Comparison of ENCODE assay signal across 10 mouse cellular contexts in the genomic region with DNA sequence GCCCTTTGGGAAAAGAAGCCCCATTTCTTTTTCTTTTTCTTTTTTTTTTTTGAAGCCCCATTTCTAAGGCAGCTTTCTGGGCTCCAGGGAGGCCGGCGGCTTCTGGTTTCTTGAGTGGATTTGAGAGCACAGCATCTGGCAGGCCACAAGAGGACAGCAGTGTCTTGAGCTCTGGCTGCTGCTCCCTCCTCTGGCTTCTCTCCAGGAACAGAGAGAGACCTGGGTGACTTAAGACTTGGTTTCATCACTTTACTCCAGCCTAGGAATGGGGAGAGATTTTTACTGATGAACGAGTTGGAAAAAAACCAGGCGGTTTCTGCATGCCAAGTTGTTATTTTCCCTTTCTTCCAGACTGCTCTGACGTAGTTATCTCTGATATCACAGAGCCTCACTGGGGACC.
A peak's percentile ranks its signal among the peaks of the same experiment; 100 is the strongest.
DNase-seq lines count a peak whose midpoint lies in the region; ATAC-seq and TF ChIP-seq lines count a peak whose summit lies in the region.
"Had no signal": no experiment of that assay in that cellular context is flagged by ENCODE, and none has a peak within 500 bp of the region (broad histone marks: within the 10 kb centered on the region; RNA-seq: fewer than 3 reads in every experiment).

No protein-coding gene starts in this region.

- DNase-seq in forebrain, postnatal 0 days, result peak; percentile 35
- DNase-seq in forebrain, embryonic 11.5 days (ENCODE audit: low spot score), result no peak
- peak; percentile 13 for DNase-seq in ES-CJ7 (ENCODE audit: low read depth, low spot score)
- DNase-seq in fat pad, adult 2 months (ENCODE audit: extremely low read depth, low read depth, low spot score), result peak; percentile 78
- DNase-seq in hindbrain, postnatal 0 days (ENCODE audit: low spot score), result peak; percentile 82
- peak; percentile 14 for DNase-seq in lung, adult 2 months
- DNase-seq in skeletal muscle tissue, adult 2 months (ENCODE audit: low read depth, low spot score), result peak; percentile 86

- WGBS in forebrain, postnatal 0 days, result 49% methylated on average over 5 of the region's 5 CpGs
- 74% methylated on average over 5 of the region's 5 CpGs for WGBS in forebrain, embryonic 11.5 days
- WGBS in hindbrain, postnatal 0 days, result 48% methylated on average over 5 of the region's 5 CpGs
- 28% methylated on average over 5 of the region's 5 CpGs for WGBS in lung, adult 2 months

- ATAC-seq in forebrain, postnatal 0 days, result no peak
- no peak for ATAC-seq in forebrain, embryonic 11.5 days (replicated peaks; ENCODE audit: low FRiP score)
- 0 out of 2 replicates have a peak, but pooled peaks have one; percentile 40 for ATAC-seq in hindbrain, postnatal 0 days
- no peak for ATAC-seq in erythroblast, adult 5-6 weeks (replicated peaks; ENCODE audit: low FRiP score, poor library complexity, severe bottlenecking)

- no peak overlapping the region for H3K4me3 ChIP-seq in forebrain, postnatal 0 days (ENCODE audit: low read depth, low read length)
- H3K4me3 ChIP-seq in forebrain, embryonic 11.5 days (ENCODE audit: low read depth, low read length), result no peak overlapping the region
- no peak overlapping the region for H3K4me3 ChIP-seq in hindbrain, postnatal 0 days (ENCODE audit: low read length)
- no peak overlapping the region for H3K4me3 ChIP-seq in lung, adult 2 months (replicated peaks; ENCODE audit: extremely low read depth, low read depth, low read length)
- H3K4me3 ChIP-seq: heart, embryonic 13.5 days; neural tube, embryonic 13.5 days had no signal

- no peak overlapping the region for H3K4me2 ChIP-seq in forebrain, postnatal 0 days (ENCODE audit: low read depth)
- no peak overlapping the region for H3K4me2 ChIP-seq in forebrain, embryonic 11.5 days (ENCODE audit: low read depth, low read length, severe bottlenecking)
- H3K4me2 ChIP-seq in hindbrain, postnatal 0 days (ENCODE audit: low read depth, low read length), result no peak overlapping the region
- H3K4me2 ChIP-seq: heart, embryonic 13.5 days; neural tube, embryonic 13.5 days had no signal

- no peaks in the 10 kb centered on the region for H3K36me3 ChIP-seq in forebrain, postnatal 0 days (ENCODE audit: insufficient read depth)
- H3K36me3 ChIP-seq in forebrain, embryonic 11.5 days (ENCODE audit: control insufficient read depth, insufficient read depth, low read length), result no peaks in the 10 kb centered on the region
- H3K36me3 ChIP-seq in hindbrain, postnatal 0 days (ENCODE audit: insufficient read depth, low read length), result no peaks in the 10 kb centered on the region
- H3K36me3 ChIP-seq: heart, embryonic 13.5 days; neural tube, embryonic 13.5 days had no signal

- no peaks in the 10 kb centered on the region for H3K4me1 ChIP-seq in forebrain, postnatal 0 days (ENCODE audit: insufficient read depth)
- H3K4me1 ChIP-seq in forebrain, embryonic 11.5 days (replicated peaks; ENCODE audit: control insufficient read depth, insufficient read depth, low read length), result no peaks in the 10 kb centered on the region
- H3K4me1 ChIP-seq in hindbrain, postnatal 0 days (ENCODE audit: insufficient read depth, low read length), result no peaks in the 10 kb centered on the region
- H3K4me1 ChIP-seq in lung, adult 2 months (ENCODE audit: control insufficient read depth, insufficient read depth, low read length), result no peaks in the 10 kb centered on the region; the same call in 1 of the 2 replicates
- H3K4me1 ChIP-seq: neural tube, embryonic 13.5 days had no signal

- no peaks in the 10 kb centered on the region for H3K9me3 ChIP-seq in forebrain, postnatal 0 days (ENCODE audit: low read length)
- H3K9me3 ChIP-seq in forebrain, embryonic 11.5 days (ENCODE audit: control insufficient read depth, low read length), result no peaks in the 10 kb centered on the region
- no peaks in the 10 kb centered on the region for H3K9me3 ChIP-seq in hindbrain, postnatal 0 days (ENCODE audit: low read length)
- H3K9me3 ChIP-seq: heart, embryonic 13.5 days; neural tube, embryonic 13.5 days had no signal

- no peak overlapping the region for H3K9ac ChIP-seq in forebrain, postnatal 0 days
- H3K9ac ChIP-seq in forebrain, embryonic 11.5 days (ENCODE audit: low read length), result no peak overlapping the region
- no peak overlapping the region for H3K9ac ChIP-seq in hindbrain, postnatal 0 days (replicated peaks; ENCODE audit: low read length)
- H3K9ac ChIP-seq: heart, embryonic 13.5 days; neural tube, embryonic 13.5 days had no signal

- H3K27me3 ChIP-seq in forebrain, postnatal 0 days (ENCODE audit: insufficient read depth, low read length), result no peaks in the 10 kb centered on the region
- H3K27me3 ChIP-seq in forebrain, embryonic 11.5 days (ENCODE audit: control insufficient read depth, insufficient read depth, low read length), result no peaks in the 10 kb centered on the region
- H3K27me3 ChIP-seq in hindbrain, postnatal 0 days (ENCODE audit: insufficient read depth, low read length), result no peaks in the 10 kb centered on the region
- H3K27me3 ChIP-seq: neural tube, embryonic 13.5 days had no signal

- TF ChIP-seq POLR2A in lung, adult 2 months (IDR thresholded peaks at IDR 0.05; ENCODE audit: borderline replicate concordance, extremely low read depth, low read depth, low read length), result no peak

- H3K27ac ChIP-seq in forebrain, postnatal 0 days (ENCODE audit: low read depth, low read length), result no peak overlapping the region
- H3K27ac ChIP-seq in forebrain, embryonic 11.5 days (ENCODE audit: low read depth, low read length), result no peak overlapping the region
- no peak overlapping the region for H3K27ac ChIP-seq in hindbrain, postnatal 0 days
- H3K27ac ChIP-seq: heart, embryonic 13.5 days; neural tube, embryonic 13.5 days had no signal

- TF ChIP-seq CTCF in forebrain, postnatal 0 days (IDR thresholded peaks at IDR 0.05; ENCODE audit: low read depth), result peak; percentile 59
- peak; percentile 77 for TF ChIP-seq CTCF in hindbrain, postnatal 0 days (IDR thresholded peaks at IDR 0.05; ENCODE audit: low read depth)
- TF ChIP-seq CTCF in lung, adult 2 months (IDR thresholded peaks at IDR 0.05; ENCODE audit: insufficient read depth, low read length), result peak; percentile 66
